Mouse (Mus musculus) heart, adult 2 months (tissue): ENCODE data around the gene Fnip1. TPM values are rescaled to one million over a fixed set of nuclear protein-coding genes. Genes with fewer than 3 reads are reported as not detected.
A peak's percentile ranks its signal among the peaks of the same experiment; 100 is the strongest.

Experiments
- DNase-seq, 2 experiments: peaks; one replicate each; pipeline ENCODE4 v3.0.0; 2021
- H3K27ac ChIP-seq: fragments of 200-600 bp; 2 replicates; pipeline ENCODE4 v1.8.1; 2022
- H3K27me3 ChIP-seq: fragments of 200-500 bp; 2 replicates; pipeline ENCODE4 v1.6.1; 2012; ENCODE audit warnings: mild to moderate bottlenecking, low read length, inconsistent platforms, mixed read lengths; ENCODE audit not compliant: control insufficient read depth, insufficient read depth
- H3K36me3 ChIP-seq: fragments of 200-500 bp; 2 replicates; pipeline ENCODE4 v1.6.1; 2012; ENCODE audit warnings: low read length, inconsistent platforms; ENCODE audit not compliant: control insufficient read depth, insufficient read depth
- H3K4me1 ChIP-seq: fragments of 200-500 bp; 2 replicates; pipeline ENCODE4 v1.6.1; 2011; ENCODE audit warnings: low read length; ENCODE audit not compliant: control insufficient read depth, insufficient read depth
- H3K4me3 ChIP-seq: fragments of 200-600 bp; 2 replicates; pipeline ENCODE4 v1.8.1; 2022
- H3K79me2 ChIP-seq: fragments of 200-500 bp; replicated peaks from 2 replicates; pipeline ENCODE4 v1.6.1; 2012; ENCODE audit warnings: mild to moderate bottlenecking, inconsistent platforms, low read length, moderate library complexity, mixed read lengths; ENCODE audit not compliant: control insufficient read depth, insufficient read depth
- H3K9ac ChIP-seq: fragments of 200-500 bp; 2 replicates; pipeline ENCODE4 v1.6.1; 2012; ENCODE audit warnings: low read depth, mild to moderate bottlenecking, control low read depth, inconsistent platforms, low read length, mixed read lengths
- CTCF ChIP-seq: fragments of 200-600 bp; IDR thresholded peaks from 2 replicates; pipeline ENCODE4 v1.8.1; 2022; ENCODE audit warnings: antibody characterized with exemption, mild to moderate bottlenecking, moderate library complexity
- EP300 ChIP-seq: fragments of 200-500 bp; IDR thresholded peaks from 2 replicates; pipeline ENCODE4 v1.6.1; 2011; ENCODE audit warnings: low read depth, low read length, control low read depth; ENCODE audit not compliant: insufficient read depth
- POLR2A ChIP-seq: fragments of 200-500 bp; IDR thresholded peaks from 2 replicates; pipeline ENCODE4 v1.6.1; 2011; ENCODE audit warnings: mild to moderate bottlenecking, low read depth, low read length, control low read depth; ENCODE audit not compliant: insufficient read depth
- WGBS: fragments of 180-500 bp; shearing (Covaris S2); methylation state at CpG from one replicate; pipeline ENCODE4 v1.1.7; 2018; 5-methylcytosine and 5-hydroxymethylcytosine counted together
- intact Hi-C: fragments of 180-260 bp; cut with DNase I; formaldehyde crosslinking; loops from one replicate; pipeline ENCODE4 v1.15.1; 2025
- polyA plus RNA-seq: library from polyadenylated mRNA; depleted of rRNA; stranded (reverse); fragments of >200 nt; gene quantifications from 2 replicates; pipeline ENCODE4 v1.2.3, GENCODE M21; 2012
- total RNA-seq, 2 experiments: library from RNA; stranded (reverse); gene quantifications; 2 replicates each; pipeline ENCODE4 v1.2.3; 2021

Fnip1 gene
- total and polyA plus RNA-seq, 3 experiments: 4.8 to 42.9 (median 30.4) TPM

GRCm38 (mm10) chr11:54427138-54427537 lies 10.9 kb upstream of the Fnip1 start:
- no peak overlapping the region for H3K9ac ChIP-seq
- WGBS: 71% methylated on average over 2 of the region's 2 CpGs
- H3K27ac ChIP-seq: no peak overlapping the region
- TF ChIP-seq CTCF (no peak), EP300 (no peak), POLR2A (no peak)
- no peaks in the 10 kb centered on the region for H3K36me3 ChIP-seq
- H3K4me1 ChIP-seq: no peaks in the 10 kb centered on the region
- H3K27me3 ChIP-seq: no peaks in the 10 kb centered on the region
- DNase-seq: no peak
- intact Hi-C loops: no loop called here
- no peak overlapping the region for H3K4me3 ChIP-seq
- H3K79me2 ChIP-seq: no peaks in the 10 kb centered on the region

- Histone ChIP-seq H3K4me1 (no peaks in the 10 kb centered on the region), H3K27ac (no peak overlapping the region), H3K4me3 (no peak overlapping the region), H3K9ac (no peak overlapping the region), H3K79me2 (no peaks in the 10 kb centered on the region), H3K27me3 (no peaks in the 10 kb centered on the region), H3K36me3 (no peaks in the 10 kb centered on the region)
- no peak for DNase-seq
- 62% methylated on average over 12 of the region's 12 CpGs for WGBS
- no peak for TF ChIP-seq CTCF
- no peak for TF ChIP-seq EP300
- TF ChIP-seq POLR2A: no peak
- intact Hi-C loops: no loop called here
Measured at GRCm38 (mm10) chr11:54427695-54428352, 10.2 kb upstream of the Fnip1 start.

GRCm38 (mm10) chr11:54429224-54429623 lies 8.8 kb upstream of the Fnip1 start:
- no peaks in the 10 kb centered on the region for H3K79me2 ChIP-seq
- H3K9ac ChIP-seq: no peak overlapping the region
- no peak overlapping the region for H3K4me3 ChIP-seq
- no peaks in the 10 kb centered on the region for H3K4me1 ChIP-seq
- intact Hi-C loops: no loop called here
- DNase-seq: no peak
- no peaks in the 10 kb centered on the region for H3K36me3 ChIP-seq
- no peak overlapping the region for H3K27ac ChIP-seq
- 89% methylated on average over 2 of the region's 2 CpGs for WGBS
- TF ChIP-seq CTCF (no peak), EP300 (no peak), POLR2A (no peak)
- H3K27me3 ChIP-seq: no peaks in the 10 kb centered on the region

- Histone ChIP-seq H3K4me1 (peaks cover 4% of the 10 kb centered on the region), H3K9ac (no peak overlapping the region), H3K27me3 (no peaks in the 10 kb centered on the region), H3K36me3 (peaks cover 7% of the 10 kb centered on the region; the same call in 1 of the 2 replicates), H3K4me3 (no peak overlapping the region), H3K79me2 (peaks cover 2% of the 10 kb centered on the region; the same call in 1 of the 2 replicates), H3K27ac (no peak overlapping the region)
- TF ChIP-seq POLR2A (no peak), EP300 (no peak), CTCF (no peak)
- 100% methylated on average over 1 of the region's 1 CpGs for whole genome bisulfite sequencing
- intact Hi-C loops: loop anchor here (2.0 to 5.0 kb wide), 2 partner anchors 85 to 1027 kb away; partner anchors contain the start of gene Atox1
- DNase-seq: no peak
Measured at GRCm38 (mm10) chr11:54435797-54436196, 2.2 kb upstream of the Fnip1 start.

GRCm38 (mm10) chr11:54437310-54437822 lies 633 bp upstream of the Fnip1 start:
- 30% methylated on average over 8 of the region's 8 CpGs for WGBS
- peak overlapping the region; percentile 99 for H3K27ac ChIP-seq
- peak overlapping the region; percentile 92 for H3K9ac ChIP-seq
- peaks cover 2% of the 10 kb centered on the region; the same call in 1 of the 2 replicates for H3K79me2 ChIP-seq
- H3K27me3 ChIP-seq: no peaks in the 10 kb centered on the region
- TF ChIP-seq EP300 (no peak), POLR2A (no peak), CTCF (no peak)
- intact Hi-C loops: loop anchor here (2.0 to 5.0 kb wide), 2 partner anchors 83 to 1025 kb away; partner anchors contain the start of gene Atox1
- H3K36me3 ChIP-seq: peaks cover 16% of the 10 kb centered on the region
- peaks cover 4% of the 10 kb centered on the region for H3K4me1 ChIP-seq
- DNase-seq: no peak
- peak overlapping the region; percentile 97 for H3K4me3 ChIP-seq

GRCm38 (mm10) chr11:54438366-54438781 lies 375 bp downstream of the Fnip1 start:
- H3K36me3 ChIP-seq: peaks cover 16% of the 10 kb centered on the region
- intact Hi-C loops: loop anchor here (5.0 kb wide), 1 partner anchor 1024 kb away; the partner anchor contains the start of gene Atox1
- peak overlapping the region; percentile 99 for H3K27ac ChIP-seq
- DNase-seq: no peak
- H3K4me3 ChIP-seq: peak overlapping the region; percentile 97
- H3K27me3 ChIP-seq: no peaks in the 10 kb centered on the region
- TF ChIP-seq EP300 (no peak), CTCF (no peak), POLR2A (no peak)
- peaks cover 3% of the 10 kb centered on the region; the same call in 1 of the 2 replicates for H3K79me2 ChIP-seq
- under 1% methylated on average over 47 of the region's 47 CpGs for WGBS
- H3K4me1 ChIP-seq: peaks cover 4% of the 10 kb centered on the region
- H3K9ac ChIP-seq: peak overlapping the region; percentile 98
